Mouse (Mus musculus) embryo, embryonic 10.5 days (tissue): Measurements from ENCODE around the gene Nlrp6.
"Not testable (repeated sequence)": the region's sequence is repeated elsewhere in the genome, so short reads cannot be mapped to it uniquely, and the experiment has no call there.

Experiments used
- DNase-seq: peaks from one replicate; pipeline ENCODE4 v3.0.0-alpha.2; 2015; ENCODE audit warnings: low spot score

The Nlrp6 gene

GRCm38 (mm10) chr7:140973396-140974165, 52.9 kb downstream of the Nlrp6 start:
- no peak for DNase-seq

- no peak for DNase-seq
Observed at GRCm38 (mm10) chr7:140974940-140975339, 54.2 kb downstream of the Nlrp6 start.

- DNase-seq, result no peak
Observed at GRCm38 (mm10) chr7:140975465-140975864, 54.8 kb downstream of the Nlrp6 start.

GRCm38 (mm10) chr7:140976720-140977119, 56.0 kb downstream of the Nlrp6 start:
- not testable (repeated sequence) for DNase-seq
